In genomic region chr1:172103619-172104018, GRCm38 (mm10) we compare ENCODE assay signal across 32 mouse cellular contexts. TPM values are rescaled to one million over a fixed set of nuclear protein-coding genes. Genes with fewer than 3 reads are reported as not detected.
"Had no signal": no experiment of that assay in that cellular context is flagged by ENCODE, and none has a peak within 500 bp of the region (broad histone marks: within the 10 kb centered on the region; RNA-seq: fewer than 3 reads in every experiment).

No protein-coding gene starts in this region.

- H3K4me3 ChIP-seq: gastrocnemius, adult 2 months; heart, embryonic 13.5 days; heart, embryonic 15.5 days; hindbrain, embryonic 10.5 days; hindbrain, embryonic 12.5 days; intestine, embryonic 15.5 days; layer of hippocampus, adult 2 months; left cerebral cortex, adult 2 months; limb, embryonic 10.5 days; limb, embryonic 12.5 days had no signal

- H3K27me3 ChIP-seq: heart, embryonic 13.5 days; heart, embryonic 15.5 days; hindbrain, embryonic 12.5 days; intestine, embryonic 15.5 days; limb, embryonic 12.5 days had no signal

- H3K9me3 ChIP-seq: heart, embryonic 13.5 days; heart, embryonic 15.5 days; hindbrain, embryonic 10.5 days; hindbrain, embryonic 12.5 days; intestine, embryonic 15.5 days; limb, embryonic 10.5 days; limb, embryonic 12.5 days had no signal

- H3K9ac ChIP-seq: heart, embryonic 13.5 days; heart, embryonic 15.5 days; hindbrain, embryonic 12.5 days; hindbrain, embryonic 14.5 days; intestine, embryonic 15.5 days; limb, embryonic 12.5 days had no signal

- DNase-seq: gastrocnemius, adult 2 months; gastrocnemius, postnatal 10 days; gastrocnemius, postnatal 25 days; heart, adult 18-20 months; heart, postnatal 14 days; heart, postnatal 4 days; kidney, adult 18-20 months; kidney, adult 8-10 months; kidney, postnatal 10 days; kidney, postnatal 25 days; kidney, postnatal 4 days had no signal

- H3K4me1 ChIP-seq: hindbrain, embryonic 10.5 days; hindbrain, embryonic 12.5 days; intestine, embryonic 15.5 days; limb, embryonic 10.5 days had no signal

- H3K27ac ChIP-seq: gastrocnemius, adult 2 months; heart, embryonic 13.5 days; heart, embryonic 15.5 days; hindbrain, embryonic 10.5 days; hindbrain, embryonic 12.5 days; hindbrain, embryonic 14.5 days; intestine, embryonic 15.5 days; layer of hippocampus, adult 2 months; left cerebral cortex, adult 2 months; limb, embryonic 10.5 days; limb, embryonic 12.5 days had no signal

- ATAC-seq: forebrain, embryonic 16.5 days; hindbrain, embryonic 16.5 days; inflammation-experienced regulatory T-cells, adult 6 months; intestine, embryonic 15.5 days; intestine, postnatal 0 days had no signal

- H3K4me2 ChIP-seq: heart, embryonic 11.5 days; heart, embryonic 13.5 days; heart, embryonic 15.5 days; hindbrain, embryonic 12.5 days; hindbrain, embryonic 14.5 days; intestine, embryonic 15.5 days; limb, embryonic 12.5 days had no signal

RNA-seq across cellular contexts. Expression of gene Nhlh1, which starts 46.2 kb away (rescaled TPM):
- total RNA-seq: gastrocnemius, adult 2 months; gastrocnemius, postnatal 10 days; gastrocnemius, postnatal 25 days; gastrocnemius, postnatal 4 days; granulocyte monocyte progenitor cell, adult 5-6 weeks; heart, adult 18-20 months; heart, adult 8-10 months; heart, postnatal 14 days; heart, postnatal 4 days had no signal
- polyA plus RNA-seq: heart, embryonic 11.5 days; heart, embryonic 13.5 days; heart, embryonic 15.5 days; heart, postnatal 0 days; inflammation-experienced regulatory T-cells, adult 6 months; intestine, postnatal 0 days; kidney, embryonic 14.5 days; kidney, embryonic 16.5 days; limb, embryonic 10.5 days had no signal
